Mouse (Mus musculus): ENCODE results near the gene Ankrd33b.

The Ankrd33b gene

GRCm38 (mm10) chr15:31337192-31337741, 30.3 kb downstream of the Ankrd33b start:
- DNase-seq, result no peak

GRCm38 (mm10) chr15:31336685-31337084, 30.8 kb downstream of the Ankrd33b start:
- no peak for DNase-seq

GRCm38 (mm10) chr15:31334829-31335228, 32.7 kb downstream of the Ankrd33b start:
- no peak for DNase-seq

GRCm38 (mm10) chr15:31332541-31333163, 34.9 kb downstream of the Ankrd33b start:
- no peak for DNase-seq

GRCm38 (mm10) chr15:31331742-31332141, 35.8 kb downstream of the Ankrd33b start:
- DNase-seq, result no peak

- no peak for DNase-seq
These were observed 39.4 kb downstream of the Ankrd33b start for GRCm38 (mm10) chr15:31328082-31328614.

GRCm38 (mm10) chr15:31325660-31326354, 41.7 kb downstream of the Ankrd33b start:
- no peak for DNase-seq

- no peak for DNase-seq
These were observed 43.0 kb downstream of the Ankrd33b start for GRCm38 (mm10) chr15:31324551-31324950.

GRCm38 (mm10) chr15:31323684-31324083, 43.8 kb downstream of the Ankrd33b start:
- no peak for DNase-seq

- no peak for DNase-seq
These were observed 46.7 kb downstream of the Ankrd33b start for GRCm38 (mm10) chr15:31320598-31321377.

GRCm38 (mm10) chr15:31319046-31319445, 48.5 kb downstream of the Ankrd33b start:
- DNase-seq, result no peak

- no peak for DNase-seq
These were observed 49.2 kb downstream of the Ankrd33b start for GRCm38 (mm10) chr15:31318158-31318955.

GRCm38 (mm10) chr15:31317056-31317805, 50.3 kb downstream of the Ankrd33b start:
- no peak for DNase-seq

- peak; percentile 53 for DNase-seq
These were observed 51.8 kb downstream of the Ankrd33b start for GRCm38 (mm10) chr15:31315630-31316231.

GRCm38 (mm10) chr15:31312001-31312400, 55.5 kb downstream of the Ankrd33b start:
- no peak for DNase-seq

GRCm38 (mm10) chr15:31309526-31309925, 58.0 kb downstream of the Ankrd33b start:
- no peak for DNase-seq

GRCm38 (mm10) chr15:31306726-31307125, 60.8 kb downstream of the Ankrd33b start:
- DNase-seq, result no peak

GRCm38 (mm10) chr15:31305181-31305580, 62.3 kb downstream of the Ankrd33b start:
- DNase-seq, result no peak

GRCm38 (mm10) chr15:31304302-31304701, 63.2 kb downstream of the Ankrd33b start:
- DNase-seq, result no peak

- DNase-seq, result no peak
These were observed 65.1 kb downstream of the Ankrd33b start for GRCm38 (mm10) chr15:31302293-31302990.
